Mouse (Mus musculus) layer of hippocampus, adult 9-11 months (tissue): ENCODE data around the gene Cx3cr1.
"Not testable (repeated sequence)": the region's sequence is repeated elsewhere in the genome, so short reads cannot be mapped to it uniquely, and the experiment has no call there.

Experiments used
- DNase-seq: peaks from one replicate; pipeline ENCODE4 v3.0.0; 2022

Gene Cx3cr1

DNA sequence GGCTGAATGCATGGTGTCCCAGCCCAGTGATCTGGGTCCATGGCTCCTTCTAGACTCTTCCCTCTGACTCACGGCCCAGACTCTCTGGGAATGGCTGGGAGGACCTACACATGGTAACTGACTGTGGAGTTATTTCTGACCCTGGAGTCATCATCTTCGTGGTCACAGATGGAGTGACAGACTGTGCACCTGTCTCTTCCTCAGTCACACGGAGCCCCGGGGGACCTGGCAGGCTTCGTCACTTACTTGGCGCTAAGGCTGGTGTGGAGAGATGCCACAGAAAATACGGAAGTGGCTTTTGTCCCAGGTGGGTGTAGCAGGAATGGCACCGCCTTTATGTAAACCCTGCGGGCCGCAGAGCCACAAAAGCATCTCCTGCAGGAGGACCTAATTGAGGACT, 45.5 kb downstream of the Cx3cr1 start:
- no peak for DNase-seq

DNA sequence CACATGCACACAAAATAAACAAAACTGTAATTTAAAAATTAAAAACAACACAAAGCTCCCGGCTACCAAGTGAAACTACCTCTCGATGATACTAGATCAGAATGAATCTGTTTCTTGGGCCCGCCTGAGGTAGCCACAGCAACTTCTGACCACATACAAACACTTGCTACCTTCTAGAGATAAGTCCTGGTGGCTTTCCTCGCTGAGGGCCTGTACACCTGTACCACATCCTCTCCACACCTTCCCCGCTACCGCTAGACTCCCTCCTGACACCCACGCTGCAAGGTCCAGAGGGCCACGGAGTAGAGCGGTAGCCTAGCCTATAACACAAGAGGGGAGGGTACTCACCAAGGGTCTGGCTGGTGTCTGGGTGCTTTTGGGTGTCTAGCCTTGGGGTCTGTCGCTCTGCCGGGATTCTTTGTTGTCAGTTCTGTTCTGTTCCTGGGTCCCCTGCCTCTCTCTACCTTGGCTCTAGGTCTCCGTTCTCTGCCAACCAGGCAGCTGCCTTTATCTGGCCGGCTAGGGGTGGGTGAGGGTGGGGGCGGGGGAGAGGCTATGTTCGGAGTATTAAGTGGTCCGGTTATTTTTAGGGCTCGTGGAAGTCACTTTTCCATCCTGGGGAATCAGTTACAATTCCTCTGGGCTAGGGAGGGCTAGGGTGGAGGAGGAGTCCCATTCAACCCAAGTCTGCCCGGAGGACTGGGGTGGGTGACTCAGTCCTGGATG, 46.4 kb downstream of the Cx3cr1 start, which contains the start of gene Xirp1:
TSS of gene Xirp1 (minus strand) at position 513 of the 726 bp plus-strand sequence.
- DNase-seq: no peak

DNA sequence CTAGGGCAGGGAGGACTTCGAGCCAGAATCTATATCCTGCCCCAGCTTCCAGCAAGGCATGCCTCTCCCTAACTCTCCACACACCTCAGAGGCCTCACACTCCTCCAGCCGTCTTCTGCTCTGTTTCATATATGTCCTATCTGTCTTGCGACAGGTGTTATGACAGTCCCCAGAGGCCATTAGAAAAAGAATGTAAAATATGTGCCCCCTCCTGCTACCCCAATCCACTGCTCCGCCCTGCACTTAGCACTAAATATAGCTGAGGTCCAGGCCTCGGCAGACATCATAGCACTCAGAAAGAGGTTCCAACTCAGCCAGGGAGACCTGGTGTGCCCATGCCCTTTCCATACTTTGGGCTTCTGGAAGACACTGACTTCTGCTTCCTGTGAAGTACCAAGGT, 48.5 kb downstream of the Cx3cr1 start:
- DNase-seq: no peak

DNA sequence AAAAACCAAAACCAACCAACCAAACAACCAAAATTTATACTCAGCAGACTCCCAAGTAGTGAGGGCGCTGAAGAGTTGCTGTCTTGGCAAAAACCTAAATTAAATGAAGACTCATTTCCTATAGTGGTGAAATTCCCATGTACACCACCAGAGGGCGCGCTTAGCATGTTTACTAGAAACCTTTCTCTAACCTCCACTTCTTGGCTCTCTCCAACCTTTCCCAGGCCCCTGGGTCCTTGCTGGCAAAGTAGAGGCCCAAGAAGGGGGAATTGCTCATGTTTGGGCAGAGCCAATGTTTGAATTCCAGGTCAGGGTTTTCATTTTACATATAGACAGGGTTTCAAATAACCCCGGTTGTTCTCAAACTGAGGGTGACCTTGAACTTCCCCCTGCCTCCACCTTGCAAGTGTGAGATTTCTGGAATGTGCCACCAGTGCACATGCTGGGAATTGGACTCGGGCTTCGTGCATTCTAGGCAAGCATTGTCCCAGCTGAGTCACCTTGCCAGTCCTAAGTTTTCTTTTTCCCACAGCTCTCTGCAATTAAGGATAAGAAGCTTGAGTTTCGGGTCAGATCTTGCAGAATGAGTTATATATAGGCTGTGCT, 49.3 kb downstream of the Cx3cr1 start:
- peak; percentile 63 for DNase-seq

DNA sequence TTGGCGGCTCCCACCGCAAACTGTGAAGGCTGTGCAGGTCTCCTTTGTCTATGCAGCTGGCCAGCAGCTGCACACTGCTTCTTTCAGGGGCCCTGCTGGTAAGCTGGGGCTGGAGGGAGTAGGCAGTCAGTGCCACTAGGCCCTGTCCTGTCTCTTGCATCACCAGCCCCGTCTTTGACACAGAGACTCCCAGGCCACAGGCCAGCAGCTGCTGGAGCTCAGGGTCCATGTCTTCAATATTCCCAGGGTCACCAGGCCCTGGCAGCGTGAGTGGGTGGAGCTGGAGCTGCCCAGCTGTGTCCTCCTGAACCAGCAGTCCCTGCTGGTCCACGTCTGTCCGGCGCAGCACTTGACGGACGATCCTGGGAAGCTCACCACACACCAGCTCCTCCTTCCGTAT, 52.7 kb downstream of the Cx3cr1 start:
- no peak for DNase-seq

DNA sequence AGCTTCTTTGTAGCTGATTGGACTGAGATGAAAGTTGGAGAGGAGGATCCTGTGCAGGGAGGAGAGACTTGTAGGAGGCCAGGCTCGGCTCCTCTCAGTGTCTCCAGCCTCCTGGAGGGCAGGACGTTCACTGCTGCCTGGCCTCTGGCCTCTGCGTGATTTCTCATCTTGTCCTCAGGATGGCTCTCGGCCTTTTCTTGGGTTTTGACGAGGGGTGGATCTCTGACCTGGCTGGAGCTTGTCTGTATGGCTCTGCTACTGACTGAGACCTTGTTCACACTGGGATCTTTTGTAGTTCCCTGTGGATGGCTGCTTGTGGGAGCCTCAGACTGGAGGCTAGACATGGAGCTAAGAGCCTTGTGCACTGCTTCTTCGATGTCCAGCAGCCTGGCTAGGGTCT, 54.9 kb downstream of the Cx3cr1 start:
- no peak for DNase-seq

DNA sequence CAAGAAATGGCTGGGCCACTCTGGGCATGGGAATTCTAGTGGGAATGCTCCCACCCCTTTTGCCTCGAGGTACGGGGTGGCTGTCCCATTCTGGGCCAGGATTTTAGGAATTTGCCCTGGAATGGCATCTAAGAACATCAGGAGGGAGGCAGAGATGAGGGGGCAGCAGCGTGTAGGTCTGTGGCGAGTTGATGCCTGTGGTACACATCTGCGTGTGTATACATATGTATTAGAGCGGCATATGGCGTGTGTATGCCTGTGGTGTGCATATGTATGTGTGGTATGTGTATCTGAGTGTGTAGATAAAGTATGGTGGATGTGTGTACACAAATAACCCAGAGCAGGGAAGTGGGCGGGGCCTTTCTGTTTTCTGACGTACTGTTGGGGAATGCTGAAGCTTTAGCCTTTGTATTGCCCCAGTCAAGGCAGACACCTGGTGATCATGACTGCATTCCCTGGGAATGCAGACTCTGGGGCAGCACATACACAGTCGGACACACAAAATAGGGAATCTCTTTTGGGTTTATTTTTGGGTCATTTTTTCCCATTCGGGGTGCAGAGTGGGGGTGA, 56.3 kb downstream of the Cx3cr1 start:
- no peak for DNase-seq

DNA sequence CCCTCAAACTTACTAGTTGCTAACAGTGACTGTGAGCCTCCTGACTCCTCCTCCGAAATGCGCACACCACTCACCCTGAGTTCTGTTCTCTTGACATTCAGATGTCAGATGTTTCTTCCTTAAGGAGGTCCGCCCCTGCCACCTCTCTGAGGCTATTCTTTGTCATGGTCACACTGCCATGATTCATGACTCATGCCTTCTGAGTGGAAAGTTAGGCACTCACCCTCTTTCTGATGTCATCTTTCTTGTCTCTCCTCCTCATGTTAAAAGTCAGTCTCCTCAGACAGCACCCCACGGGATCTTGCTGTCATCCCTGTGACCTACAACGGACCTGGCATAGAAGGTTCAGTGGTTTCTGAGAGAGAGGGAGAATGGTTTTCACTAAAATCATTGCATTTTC, 56.9 kb downstream of the Cx3cr1 start:
- no peak for DNase-seq

DNA sequence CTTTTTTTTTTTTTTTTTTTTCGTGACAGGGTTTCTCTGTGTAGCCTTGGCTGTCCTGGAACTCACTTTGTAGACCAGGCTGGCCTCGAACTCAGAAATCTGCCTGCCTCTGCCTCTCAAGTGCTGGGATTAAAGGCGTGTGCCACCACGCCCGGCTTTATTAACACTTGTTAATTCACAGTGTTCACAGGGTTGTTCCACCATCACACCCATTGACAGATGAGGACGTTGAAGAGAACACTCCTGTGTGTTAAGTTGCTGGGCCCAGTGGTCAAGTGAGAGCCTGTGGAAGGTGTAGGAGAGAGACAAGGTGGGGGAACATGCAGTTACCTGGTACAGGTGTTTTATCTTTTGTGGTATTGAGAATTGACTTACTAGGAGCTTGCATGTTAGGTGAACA, 57.5 kb downstream of the Cx3cr1 start:
- not testable (repeated sequence) for DNase-seq

DNA sequence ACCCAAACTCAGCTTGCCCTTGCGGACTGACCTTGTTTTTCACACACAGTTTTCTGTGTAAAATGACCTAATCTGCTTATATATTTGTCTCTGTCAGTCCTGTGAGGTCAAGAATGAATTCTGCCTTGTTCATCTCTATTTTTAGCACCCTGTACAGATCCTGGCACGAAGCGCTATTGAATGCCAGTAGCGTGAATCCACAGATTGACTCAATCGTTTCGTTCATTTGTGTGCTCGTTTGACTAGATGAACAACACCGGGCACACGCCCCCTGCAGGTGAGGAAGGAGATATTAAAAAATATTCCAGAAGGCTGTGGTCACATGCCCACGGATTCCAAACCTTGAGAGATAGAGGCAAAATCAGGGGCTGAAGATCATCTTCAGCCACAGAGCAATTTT, 58.1 kb downstream of the Cx3cr1 start:
- DNase-seq: peak; percentile 90

DNA sequence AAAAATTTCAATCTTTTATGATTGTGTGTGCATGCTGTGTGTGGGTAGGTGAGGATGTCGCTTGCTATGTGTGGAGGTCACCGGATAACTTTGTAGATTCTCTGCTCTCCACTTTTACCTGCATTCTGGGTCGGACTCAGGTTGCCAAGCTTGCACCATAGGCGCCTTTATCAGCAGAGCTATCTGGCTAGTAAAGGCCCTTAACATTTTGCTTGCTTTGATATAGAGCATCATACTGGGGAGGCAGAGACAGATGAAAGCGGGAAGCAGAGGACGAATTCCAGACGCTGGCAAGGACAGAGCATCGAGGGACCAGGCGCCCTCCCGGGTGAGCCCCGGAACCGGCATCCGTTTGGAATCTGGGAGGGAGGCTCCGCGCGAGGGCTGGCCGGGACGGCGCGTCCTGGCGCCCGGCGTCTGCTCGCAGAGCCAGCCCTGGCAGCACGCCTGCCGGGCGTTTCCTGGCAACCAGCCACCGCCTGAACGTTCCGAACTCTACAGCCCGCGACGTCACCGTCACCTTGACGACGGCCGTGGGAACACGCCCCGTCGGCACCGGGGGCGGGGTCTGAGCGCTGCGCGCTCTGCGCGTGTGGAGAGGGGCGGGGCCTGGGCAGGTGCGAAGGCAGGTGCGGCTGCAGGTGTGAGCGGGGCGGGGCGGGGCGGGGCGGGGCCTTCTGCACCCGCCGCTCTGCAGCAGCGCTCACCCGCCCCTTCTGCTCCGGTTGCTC, 58.7 kb downstream of the Cx3cr1 start:
- DNase-seq: peak; percentile 96

DNA sequence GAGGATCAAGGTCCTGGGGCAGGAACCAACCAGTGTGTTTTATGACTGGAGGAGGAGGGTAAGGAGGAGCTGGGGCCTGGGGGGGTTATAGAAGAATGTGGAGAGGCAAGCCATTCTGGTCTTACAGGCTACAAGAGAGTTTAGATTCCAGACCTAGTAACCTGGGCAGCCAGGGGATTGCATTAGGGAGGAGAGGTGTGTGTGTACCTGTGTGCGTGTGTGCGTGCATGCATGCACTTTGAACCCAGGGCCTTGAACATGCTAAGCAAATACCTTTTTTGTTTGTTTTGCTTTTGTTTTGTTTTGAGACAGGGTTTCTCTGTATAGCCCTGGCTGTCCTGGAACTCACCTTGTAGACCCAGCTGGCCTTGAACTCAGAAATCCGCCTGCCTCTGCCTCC, 59.8 kb downstream of the Cx3cr1 start:
- no peak for DNase-seq

DNA sequence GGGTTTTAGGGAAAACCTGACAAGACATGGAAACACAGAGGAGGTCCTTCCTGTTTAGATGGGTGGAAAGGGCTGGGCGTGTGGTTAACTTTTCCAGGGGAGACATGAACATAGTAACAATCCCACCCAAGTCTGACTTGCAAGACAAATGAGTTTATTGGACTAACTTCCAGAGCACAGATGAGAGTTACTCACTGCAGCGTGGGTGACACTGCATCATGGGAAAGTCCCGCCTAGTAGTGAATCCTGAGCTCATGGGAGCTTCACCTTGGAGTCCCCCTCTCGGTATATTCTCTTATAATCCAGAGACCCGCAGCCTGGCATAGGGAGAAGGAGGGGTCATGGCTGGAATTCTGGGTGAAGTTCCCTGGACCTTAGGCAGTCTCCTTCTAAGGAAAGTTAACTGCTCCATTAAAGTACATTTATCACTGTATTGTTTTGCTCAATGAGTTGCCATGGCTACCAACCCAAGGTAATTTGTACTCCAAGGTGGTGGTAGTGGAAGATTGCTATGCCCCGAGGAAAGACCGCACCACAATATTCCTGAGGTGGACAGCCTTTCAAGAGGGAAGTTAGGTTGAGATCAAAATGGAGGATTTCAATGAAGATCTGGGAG, 60.3 kb downstream of the Cx3cr1 start:
- DNase-seq: no peak

DNA sequence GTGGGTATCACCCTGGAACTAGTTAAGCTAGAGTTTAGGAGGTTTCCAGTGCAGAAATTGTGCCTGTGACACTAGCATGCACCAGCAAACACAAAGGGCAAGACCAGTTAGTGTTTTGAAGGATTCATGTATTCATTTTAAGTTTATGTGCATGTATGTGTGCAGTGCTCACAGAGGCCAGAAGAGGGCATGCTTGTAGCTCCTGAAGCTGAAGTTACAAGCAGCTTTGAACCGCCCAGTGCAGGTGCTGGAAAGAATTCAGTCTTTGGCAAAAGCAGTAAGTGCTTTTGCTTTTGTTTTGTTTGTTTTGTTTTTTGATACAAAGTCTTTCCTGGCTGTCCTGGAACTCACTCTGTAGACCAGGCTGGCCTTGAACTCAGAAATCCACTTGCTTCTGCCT, 61.8 kb downstream of the Cx3cr1 start:
- no peak for DNase-seq

DNA sequence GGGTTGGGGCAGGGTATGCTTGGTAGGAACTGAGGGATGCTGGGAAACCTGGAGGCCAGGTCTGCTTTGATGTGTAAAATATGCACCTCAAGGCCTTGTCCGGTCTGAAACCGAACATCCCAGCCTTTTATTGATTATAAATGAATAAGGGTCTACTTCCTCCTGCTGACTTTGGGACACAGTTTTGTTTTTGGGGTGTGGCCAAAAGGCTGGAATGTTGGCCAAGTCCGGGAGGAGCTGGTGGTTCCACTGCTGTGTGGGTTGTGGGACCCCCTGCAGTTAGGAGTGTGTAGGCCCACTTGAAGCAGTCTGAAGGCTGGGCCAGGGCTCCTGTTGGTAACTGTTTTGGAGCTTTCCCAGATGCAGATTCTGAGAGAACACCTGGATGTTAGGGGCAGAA, 63.7 kb downstream of the Cx3cr1 start:
- no peak for DNase-seq

DNA sequence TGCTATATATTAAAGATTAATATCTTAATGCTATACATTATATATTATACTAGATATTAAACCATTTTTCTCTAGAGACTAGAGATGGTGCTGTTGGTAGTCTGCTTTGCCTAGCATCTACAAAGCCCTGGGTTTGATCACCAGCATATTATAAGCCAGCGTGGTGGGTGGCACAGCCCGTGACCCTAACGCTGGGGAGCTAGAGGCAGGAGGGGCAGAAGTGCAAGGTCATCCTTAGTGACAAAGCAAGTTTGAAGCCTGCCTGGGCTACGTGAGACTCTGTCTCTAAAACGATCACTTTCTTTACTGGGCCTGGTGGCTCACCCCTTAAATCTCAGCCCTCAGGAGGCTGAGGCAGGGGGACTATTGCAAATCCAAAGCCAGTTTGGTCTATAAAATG, 66.8 kb downstream of the Cx3cr1 start:
- no peak for DNase-seq

DNA sequence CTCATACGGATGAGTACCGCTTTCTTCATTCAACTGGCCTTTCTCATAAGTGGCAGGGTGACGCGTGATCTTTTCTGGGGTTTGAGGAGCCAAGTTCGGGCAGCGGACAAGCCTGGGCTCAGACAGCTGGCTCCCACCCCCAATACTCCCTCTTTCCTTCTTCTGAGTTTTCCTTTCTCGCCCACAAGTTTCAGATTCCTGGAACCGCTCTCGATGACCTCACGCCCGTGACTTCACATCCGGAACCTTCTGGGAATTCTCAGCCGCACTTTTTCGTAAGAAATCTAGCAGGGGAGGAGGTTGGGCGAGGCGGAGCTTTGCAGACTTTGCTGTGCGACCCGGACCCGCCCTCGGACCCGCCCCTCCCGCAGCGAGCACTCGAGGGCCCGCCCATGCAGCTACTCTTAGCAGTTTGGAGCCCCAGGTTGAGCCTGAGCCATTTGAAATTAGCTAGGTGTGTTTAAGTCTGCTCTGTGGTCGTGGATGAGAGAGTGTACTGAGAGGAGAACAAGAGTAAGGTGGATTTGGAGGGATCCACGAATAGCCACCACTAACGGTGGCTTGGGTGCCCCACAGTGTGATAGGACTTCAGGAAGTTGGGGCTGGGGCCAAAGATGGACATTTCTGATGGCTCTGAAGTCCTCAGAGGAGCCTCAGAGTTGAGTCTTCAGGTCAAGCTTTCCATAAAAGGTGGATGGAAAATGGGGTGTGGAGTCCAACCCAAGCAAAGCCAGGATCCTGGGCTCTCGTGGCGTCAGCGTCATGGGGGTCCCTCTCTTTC, 67.5 kb downstream of the Cx3cr1 start:
- DNase-seq: no peak

DNA sequence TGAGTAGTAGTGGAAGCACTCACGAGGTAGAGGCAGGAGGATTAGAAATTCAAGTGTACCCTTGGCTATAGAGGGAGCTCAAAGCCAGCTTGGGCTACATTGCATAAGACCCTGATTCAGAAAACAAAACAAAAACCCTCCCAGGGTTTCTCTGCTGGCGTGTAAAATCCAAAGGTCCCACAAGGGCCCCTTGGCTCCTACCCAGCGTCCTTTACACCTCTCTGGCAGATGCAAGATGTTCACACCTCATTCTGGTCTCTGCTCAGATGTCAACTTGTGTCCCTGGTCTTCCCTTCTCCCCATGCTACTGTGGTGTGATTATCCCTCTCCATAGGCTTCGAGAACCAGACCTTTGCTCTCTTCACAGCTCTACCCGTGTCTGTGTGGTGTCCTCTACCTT, 68.9 kb downstream of the Cx3cr1 start:
- DNase-seq: no peak

DNA sequence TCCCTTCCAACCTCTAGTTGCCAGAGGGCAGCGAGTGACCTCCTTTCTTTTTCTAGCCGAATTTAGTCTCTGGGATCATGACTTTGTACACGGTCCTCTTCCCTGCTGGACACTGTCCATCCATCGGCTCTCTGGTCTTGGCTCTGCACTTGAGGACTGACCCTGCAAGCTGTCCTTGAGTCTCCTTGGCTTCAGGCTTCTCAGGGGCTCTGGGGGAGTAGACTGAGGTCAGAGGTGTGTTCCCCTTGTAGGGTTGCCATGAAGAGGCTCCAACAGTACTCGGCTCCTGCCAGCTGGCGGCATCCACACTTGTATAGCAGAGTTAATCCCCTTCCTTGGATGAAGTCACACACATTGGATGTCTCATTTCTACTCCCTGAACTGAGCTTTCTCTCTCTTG, 70.0 kb downstream of the Cx3cr1 start:
- DNase-seq: no peak

DNA sequence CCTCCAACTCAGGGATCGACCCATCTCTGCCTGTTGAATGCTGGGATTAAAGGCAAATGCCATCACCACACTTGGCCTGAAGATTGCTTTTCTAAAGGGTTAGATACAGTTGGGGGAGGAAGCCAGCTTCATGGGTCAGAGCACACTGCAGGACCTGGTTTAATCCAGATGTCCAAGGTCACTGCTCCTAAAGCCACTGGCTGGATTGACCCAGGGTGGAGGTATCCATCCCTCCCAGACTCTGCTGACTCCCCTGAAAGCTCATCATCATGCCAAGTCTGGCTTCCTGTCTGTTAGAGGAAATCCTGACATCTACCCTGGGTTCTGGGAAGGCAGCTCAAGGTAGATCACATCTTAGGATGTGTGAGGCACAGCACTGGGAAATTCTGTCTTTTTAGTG, 70.9 kb downstream of the Cx3cr1 start:
- no peak for DNase-seq

DNA sequence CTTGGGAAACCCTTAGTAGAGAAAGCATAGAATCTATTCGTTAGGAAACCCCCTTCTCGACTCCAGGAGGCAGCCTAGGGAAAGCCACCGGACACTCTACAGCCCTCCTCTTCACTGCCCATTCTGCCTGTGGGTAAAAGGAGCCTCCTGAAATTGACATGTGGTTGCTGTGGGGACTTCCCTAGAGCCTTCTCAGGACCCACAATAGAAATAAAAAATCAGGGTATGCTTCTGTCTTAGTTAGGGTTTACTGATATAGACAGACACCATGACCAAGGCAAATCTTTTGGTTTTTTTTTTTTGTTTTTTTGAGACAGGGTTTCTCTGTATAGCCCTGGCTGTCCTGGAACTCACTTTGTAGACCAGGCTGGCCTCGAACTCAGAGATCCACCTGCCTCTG, 73.6 kb downstream of the Cx3cr1 start:
- DNase-seq: no peak

DNA sequence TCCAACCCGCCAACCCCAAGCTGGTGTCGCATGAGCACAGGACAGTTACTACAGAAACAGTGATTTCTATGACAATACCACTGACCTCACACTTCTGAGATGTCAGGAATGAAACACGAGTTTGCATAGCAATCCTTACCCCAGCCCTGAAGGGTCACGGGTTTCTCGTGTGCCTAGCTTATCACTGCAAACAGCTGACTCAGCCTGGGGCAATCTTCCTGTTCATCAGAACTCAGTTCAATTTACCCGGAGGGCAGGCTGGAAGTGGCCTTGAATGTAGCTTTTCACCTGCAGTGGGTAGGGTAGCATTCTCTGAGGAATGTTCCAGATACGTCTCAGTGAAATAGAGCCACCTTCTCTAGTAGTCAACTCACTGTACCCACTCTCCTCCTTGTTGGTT, 75.5 kb downstream of the Cx3cr1 start:
- no peak for DNase-seq
